Mouse (Mus musculus) lung, embryonic 16.5 days (tissue): ENCODE measurements around the gene Cdkal1. TPM values are rescaled to one million over a fixed set of nuclear protein-coding genes. Genes with fewer than 3 reads are reported as not detected.
A peak's percentile ranks its signal among the peaks of the same experiment; 100 is the strongest.

ENCODE experiments used
- ATAC-seq: fragments of 200-750 bp; cut with Nextera tagmentation; 2 replicates; pipeline ENCODE4 v1.8.0; 2017; ENCODE audit warnings: low read depth, mild to moderate bottlenecking, moderate library complexity
- H3K27ac ChIP-seq: fragments of 300-500 bp; sonication (generic); 2 replicates; pipeline ENCODE4 v1.5.1; 2014; ENCODE audit warnings: mild to moderate bottlenecking, control low read depth, low read length
- H3K27me3 ChIP-seq: fragments of 300-500 bp; sonication (generic); 2 replicates; pipeline ENCODE4 v1.6.1; 2014; ENCODE audit warnings: low read depth, low read length, mixed read lengths; ENCODE audit not compliant: control insufficient read depth, insufficient read depth
- H3K36me3 ChIP-seq: fragments of 300-500 bp; sonication (generic); 2 replicates; pipeline ENCODE4 v1.6.1; 2014; ENCODE audit warnings: low read length; ENCODE audit not compliant: control insufficient read depth, insufficient read depth
- H3K4me1 ChIP-seq: fragments of 300-500 bp; sonication (generic); replicated peaks from 2 replicates; pipeline ENCODE4 v1.6.1; 2014; ENCODE audit warnings: low read length, mixed read lengths; ENCODE audit not compliant: control insufficient read depth, insufficient read depth
- H3K4me2 ChIP-seq: fragments of 300-500 bp; sonication (generic); 2 replicates; pipeline ENCODE4 v1.6.1; 2014; ENCODE audit warnings: low read depth, low read length, control low read depth
- H3K4me3 ChIP-seq: fragments of 300-500 bp; sonication (generic); 2 replicates; pipeline ENCODE4 v1.5.1; 2014; ENCODE audit warnings: mild to moderate bottlenecking, low read length, control low read depth
- H3K9ac ChIP-seq: fragments of 300-500 bp; sonication (generic); 2 replicates; pipeline ENCODE4 v1.6.1; 2014; ENCODE audit warnings: low read length, control low read depth
- H3K9me3 ChIP-seq: fragments of 300-500 bp; sonication (generic); 2 replicates; pipeline ENCODE4 v1.6.1; 2016; ENCODE audit warnings: low read length; ENCODE audit not compliant: control insufficient read depth
- WGBS: fragments of 180-500 bp; shearing (Covaris S2); extraction: QIAGEN DNeasy Blood & Tissue Kit; methylation state at CpG from one replicate; pipeline ENCODE4 v1.1.7; 2014; 5-methylcytosine and 5-hydroxymethylcytosine counted together
- polyA plus RNA-seq: library from polyadenylated mRNA; unstranded; fragments of >200 nt; fragmentation: Nextera tagmentation; extraction: Ambion mirVana; gene quantifications from 2 replicates; pipeline ENCODE4 v1.2.1, GENCODE M21; 2015

The Cdkal1 gene
- polyA plus RNA-seq = 32.1 and 32.5 TPM in 2 replicates

- peak within 1 kb of the TSS; percentile 74 for H3K4me2 ChIP-seq
- ATAC-seq = peak; percentile 90
- peaks cover 4% of the 10 kb centered on the region for H3K4me1 ChIP-seq
- H3K4me3 ChIP-seq = peak within 1 kb of the TSS; percentile 91
- H3K36me3 ChIP-seq = no peaks in the 10 kb centered on the region
- H3K9ac ChIP-seq = peak within 1 kb of the TSS; percentile 90
- no peaks in the 10 kb centered on the region for H3K9me3 ChIP-seq
- H3K27me3 ChIP-seq = no peaks in the 10 kb centered on the region
- WGBS = under 1% methylated on average over 33 of the region's 33 CpGs
- peak within 1 kb of the TSS; percentile 89 for H3K27ac ChIP-seq
Measured at GRCm38 (mm10) chr13:29855281-29856031, at the start of gene Cdkal1. Cdkal1 (minus strand) TSS chr13:29855674.

GRCm38 (mm10) chr13:29903341-29903740, 47.9 kb upstream of the Cdkal1 start:
- Histone ChIP-seq H3K36me3 (peaks cover 25% of the 10 kb centered on the region), H3K4me3 (no peak overlapping the region), H3K4me2 (no peak overlapping the region), H3K4me1 (no peaks in the 10 kb centered on the region), H3K27me3 (no peaks in the 10 kb centered on the region), H3K27ac (no peak overlapping the region), H3K9me3 (no peaks in the 10 kb centered on the region), H3K9ac (no peak overlapping the region)
- 94% methylated on average over 1 of the region's 1 CpGs for WGBS
- no peak for ATAC-seq

- 89% methylated on average over 1 of the region's 1 CpGs for WGBS
- no peak overlapping the region for H3K9ac ChIP-seq
- H3K9me3 ChIP-seq = 0 out of 2 replicates have a peak, but pooled peaks cover 2% of the 10 kb centered on the region
- H3K27ac ChIP-seq = no peak overlapping the region
- peaks cover 19% of the 10 kb centered on the region for H3K36me3 ChIP-seq
- H3K27me3 ChIP-seq = no peaks in the 10 kb centered on the region
- no peak overlapping the region for H3K4me2 ChIP-seq
- H3K4me1 ChIP-seq = no peaks in the 10 kb centered on the region
- no peak overlapping the region for H3K4me3 ChIP-seq
- ATAC-seq = no peak
Measured at GRCm38 (mm10) chr13:29902676-29903075, 47.2 kb upstream of the Cdkal1 start.

GRCm38 (mm10) chr13:29901641-29902040, 46.2 kb upstream of the Cdkal1 start:
- ATAC-seq = no peak

GRCm38 (mm10) chr13:29866780-29867179, 11.3 kb upstream of the Cdkal1 start:
- Histone ChIP-seq H3K27me3 (no peaks in the 10 kb centered on the region), H3K4me1 (no peaks in the 10 kb centered on the region), H3K4me3 (no peak overlapping the region), H3K9me3 (no peaks in the 10 kb centered on the region), H3K9ac (no peak overlapping the region), H3K36me3 (no peaks in the 10 kb centered on the region), H3K27ac (no peak overlapping the region), H3K4me2 (no peak overlapping the region)
- 76% methylated on average over 3 of the region's 3 CpGs for WGBS
- no peak for ATAC-seq

More at GRCm38 (mm10) chr13:29901641-29902040, 46.2 kb upstream of the Cdkal1 start:
- Histone ChIP-seq H3K9me3 (0 out of 2 replicates have a peak, but pooled peaks cover 3% of the 10 kb centered on the region), H3K27me3 (no peaks in the 10 kb centered on the region), H3K4me1 (no peaks in the 10 kb centered on the region), H3K9ac (no peak overlapping the region), H3K4me2 (no peak overlapping the region), H3K27ac (no peak overlapping the region), H3K36me3 (peaks cover 11% of the 10 kb centered on the region), H3K4me3 (no peak overlapping the region)
- 49% methylated on average over 4 of the region's 4 CpGs for WGBS

GRCm38 (mm10) chr13:29864331-29864730, 8.9 kb upstream of the Cdkal1 start:
- Histone ChIP-seq H3K36me3 (no peaks in the 10 kb centered on the region), H3K9ac (no peak overlapping the region), H3K4me2 (no peak overlapping the region), H3K4me3 (no peak overlapping the region), H3K27ac (no peak overlapping the region; the same call in 1 of the 2 replicates), H3K4me1 (no peaks in the 10 kb centered on the region), H3K9me3 (no peaks in the 10 kb centered on the region), H3K27me3 (no peaks in the 10 kb centered on the region)
- 38% methylated on average over 6 of the region's 6 CpGs for WGBS
- ATAC-seq = peak; percentile 71; the same call in 1 of the 2 replicates

GRCm38 (mm10) chr13:29860087-29860486, 4.6 kb upstream of the Cdkal1 start:
- no peak for ATAC-seq
- WGBS = 54% methylated on average over 2 of the region's 2 CpGs
- Histone ChIP-seq H3K9me3 (no peaks in the 10 kb centered on the region), H3K4me1 (no peaks in the 10 kb centered on the region), H3K4me3 (no peak overlapping the region), H3K36me3 (no peaks in the 10 kb centered on the region), H3K4me2 (no peak overlapping the region), H3K27me3 (no peaks in the 10 kb centered on the region), H3K9ac (no peak overlapping the region), H3K27ac (no peak overlapping the region)

GRCm38 (mm10) chr13:29857436-29857835, 2.0 kb upstream of the Cdkal1 start:
- Histone ChIP-seq H3K4me1 (peaks cover 4% of the 10 kb centered on the region), H3K9me3 (no peaks in the 10 kb centered on the region), H3K9ac (no peak overlapping the region), H3K4me2 (no peak overlapping the region), H3K27me3 (no peaks in the 10 kb centered on the region), H3K4me3 (no peak overlapping the region), H3K27ac (no peak overlapping the region), H3K36me3 (no peaks in the 10 kb centered on the region)
- 13% methylated on average over 4 of the region's 4 CpGs for WGBS
- no peak; the same call in 1 of the 2 replicates for ATAC-seq

GRCm38 (mm10) chr13:29854876-29855275, 598 bp downstream of the Cdkal1 start:
- WGBS = under 1% methylated on average over 5 of the region's 5 CpGs
- Histone ChIP-seq H3K4me1 (peaks cover 4% of the 10 kb centered on the region), H3K4me3 (peak overlapping the region; percentile 91), H3K4me2 (peak overlapping the region; percentile 74), H3K9ac (peak overlapping the region; percentile 90), H3K9me3 (no peaks in the 10 kb centered on the region), H3K36me3 (no peaks in the 10 kb centered on the region; the same call in 1 of the 2 replicates), H3K27me3 (no peaks in the 10 kb centered on the region), H3K27ac (peak overlapping the region; percentile 89)
- no peak for ATAC-seq
